Mouse (Mus musculus): ENCODE measurements around the gene Ccdc91.
A peak's percentile ranks its signal among the peaks of the same experiment; 100 is the strongest.

Gene Ccdc91

DNA sequence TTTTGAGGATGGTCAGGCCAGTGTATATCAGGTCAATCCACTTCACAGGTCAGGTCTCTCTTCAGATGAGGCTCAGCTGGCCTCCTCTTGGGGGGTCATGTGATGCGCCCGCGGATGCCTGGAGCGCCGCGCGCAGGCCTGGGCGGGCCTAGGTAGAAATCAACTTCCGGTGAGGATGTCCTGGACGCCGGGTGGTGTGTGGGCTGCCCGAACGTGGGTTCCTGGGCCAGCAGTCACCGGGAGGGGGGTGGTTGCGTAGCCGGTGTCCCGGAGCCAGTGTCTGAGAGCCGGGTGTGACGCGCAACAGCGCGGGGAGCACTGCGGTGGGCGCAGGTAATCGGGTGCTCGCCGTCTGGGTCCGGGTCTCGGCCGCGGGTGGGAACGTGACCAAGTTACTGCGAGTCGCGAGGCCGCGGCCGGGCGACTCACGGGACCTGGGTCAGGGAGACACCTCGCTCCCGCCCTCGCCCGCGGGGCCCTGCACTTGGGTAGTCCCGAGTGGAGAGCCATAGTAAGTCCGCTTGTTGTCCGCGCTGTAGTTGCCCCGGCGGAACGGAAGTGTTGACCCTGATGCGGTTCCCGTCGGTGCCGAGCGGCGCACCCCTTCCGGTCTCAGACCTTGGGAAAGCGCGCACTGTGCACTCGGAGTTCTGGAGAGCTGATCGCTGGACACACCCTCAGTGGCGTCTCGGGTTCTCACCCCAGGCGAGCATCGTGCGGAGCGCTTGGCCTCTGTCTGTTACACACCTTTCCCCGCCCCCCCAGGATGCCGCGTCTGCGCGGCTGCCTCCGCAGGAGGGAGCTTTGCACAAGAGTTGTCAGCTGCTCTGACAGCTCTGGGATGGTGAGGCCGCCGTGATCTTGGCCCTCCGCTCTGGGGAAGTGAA is at the start of gene Ccdc91:
Gene Ccdc91 (plus strand): TSS at position 102 of the 887 bp plus-strand sequence.
- peak; percentile 86 to 88 for DNase-seq (ENCODE audit: low spot score in 2 of 2)

DNA sequence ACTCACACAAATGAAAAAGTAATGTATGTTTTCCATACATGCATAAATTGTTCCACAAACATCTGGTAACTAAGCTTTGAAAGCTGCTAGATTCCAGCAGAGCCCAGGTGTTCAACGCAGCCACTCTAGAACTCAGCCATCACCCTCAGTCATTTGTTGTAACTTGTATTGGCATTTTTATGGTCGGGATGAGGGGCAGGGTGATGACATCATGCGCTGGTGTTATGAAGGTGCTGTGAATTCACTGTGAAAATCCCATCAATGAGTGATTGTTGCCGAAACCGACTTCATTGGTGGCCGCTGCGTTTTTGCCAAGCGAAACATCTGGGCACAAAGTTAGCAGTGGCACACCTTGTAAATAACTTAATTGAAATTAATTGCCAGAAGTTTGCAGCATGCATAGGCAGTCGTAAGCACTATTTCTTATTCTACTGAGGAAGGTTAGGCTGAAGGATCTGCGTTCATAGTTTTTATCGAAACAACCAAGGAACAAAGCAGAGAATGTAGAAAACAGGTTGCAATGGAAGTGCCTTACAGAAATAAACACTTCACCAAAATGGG is 48.6 kb upstream of the Ccdc91 start:
- DNase-seq (ENCODE audit: low spot score in 2 of 2), result no peak

DNA sequence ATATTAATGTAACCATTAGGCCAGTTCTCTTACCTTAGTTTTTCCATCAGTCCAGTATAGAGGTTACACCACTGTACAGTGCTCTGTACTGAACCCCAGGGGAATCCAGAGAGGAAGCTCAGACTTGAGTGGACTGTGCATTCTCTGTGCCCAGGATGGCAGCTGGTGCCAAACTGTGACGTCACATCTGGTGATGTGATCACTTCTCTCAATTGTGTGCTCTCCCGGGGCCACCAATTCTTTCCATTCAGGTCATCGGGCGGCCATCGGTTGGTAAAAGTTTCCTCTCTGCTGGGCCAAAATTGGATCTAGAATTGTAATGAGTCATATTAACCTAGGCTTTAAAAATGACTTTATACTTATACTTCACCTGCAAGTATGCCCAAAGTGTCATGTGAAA is 19.9 kb upstream of the Ccdc91 start:
- DNase-seq (ENCODE audit: low spot score in 2 of 2), result no peak

DNA sequence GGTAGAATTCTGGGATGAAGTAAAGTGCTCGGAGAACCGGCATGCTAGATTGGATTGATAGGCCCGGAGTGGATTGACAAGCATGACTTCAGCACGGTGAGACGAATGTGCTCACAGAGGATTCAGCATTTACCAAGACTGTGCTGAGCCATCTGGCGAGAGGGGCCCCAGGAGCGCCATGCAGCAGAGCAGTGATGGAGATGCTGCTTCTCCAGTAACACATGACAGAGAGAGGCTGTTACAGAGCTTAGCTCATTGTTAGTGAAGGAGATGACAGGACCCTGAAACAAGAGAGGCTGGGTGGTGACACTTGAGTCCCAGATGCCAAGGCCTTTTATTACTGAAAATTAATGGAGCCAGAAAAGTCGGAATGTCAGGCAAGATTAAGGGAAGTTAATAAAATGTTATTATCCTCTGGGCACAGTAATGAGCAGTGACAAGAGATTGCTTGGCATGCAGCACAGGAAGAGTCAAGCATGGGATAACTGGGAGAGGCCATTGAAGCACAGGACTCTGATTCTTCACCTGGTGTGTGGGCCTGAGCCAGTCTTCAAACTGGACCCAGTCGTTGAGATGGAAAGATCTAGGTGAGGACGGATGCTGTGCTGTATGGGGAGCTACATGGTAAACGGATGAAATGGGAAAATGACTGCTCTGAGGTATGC is 16.9 kb upstream of the Ccdc91 start:
- no peak for DNase-seq (ENCODE audit: low spot score in 2 of 2)

DNA sequence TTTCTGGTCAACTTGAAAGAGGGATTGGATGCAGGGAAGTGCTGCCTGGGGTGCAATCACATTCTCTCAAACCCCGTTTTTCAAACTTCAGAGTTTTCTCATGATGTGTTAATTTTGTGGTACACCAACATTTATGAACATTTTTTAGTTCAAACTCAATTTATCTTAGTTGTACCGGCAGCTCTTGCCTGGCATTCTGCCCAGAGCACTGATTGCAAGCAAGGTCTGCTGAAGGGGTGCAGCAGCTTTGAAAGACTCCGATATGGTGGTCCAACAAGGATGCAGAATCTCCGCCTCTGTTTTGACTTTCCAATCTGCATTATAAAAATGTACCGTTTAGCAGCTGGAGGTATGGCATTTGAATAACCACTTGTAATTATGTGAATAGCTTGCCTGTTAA is 5.6 kb upstream of the Ccdc91 start:
- no peak for DNase-seq (ENCODE audit: low spot score in 2 of 2)

DNA sequence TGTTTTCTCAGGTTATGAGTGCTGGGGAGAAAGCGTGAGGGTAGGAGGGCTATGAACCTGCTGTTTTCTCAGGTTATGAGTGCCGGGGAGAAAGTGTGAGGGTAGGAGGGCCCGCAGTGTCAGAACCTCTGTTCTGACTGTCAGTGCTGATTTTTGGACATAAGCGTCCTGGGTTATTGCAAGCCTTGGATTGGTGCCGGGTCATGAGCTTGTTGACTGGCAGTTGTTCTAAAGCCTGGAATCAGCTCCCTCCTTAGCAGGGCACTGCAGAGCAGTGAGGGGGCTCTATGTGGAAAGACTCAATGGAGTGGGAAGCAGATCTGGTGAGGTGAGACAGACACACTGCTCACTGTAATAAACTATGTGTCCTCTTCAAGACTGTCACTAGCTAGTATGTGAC is 5.5 kb downstream of the Ccdc91 start:
- DNase-seq (ENCODE audit: low spot score in 2 of 2), result no peak

DNA sequence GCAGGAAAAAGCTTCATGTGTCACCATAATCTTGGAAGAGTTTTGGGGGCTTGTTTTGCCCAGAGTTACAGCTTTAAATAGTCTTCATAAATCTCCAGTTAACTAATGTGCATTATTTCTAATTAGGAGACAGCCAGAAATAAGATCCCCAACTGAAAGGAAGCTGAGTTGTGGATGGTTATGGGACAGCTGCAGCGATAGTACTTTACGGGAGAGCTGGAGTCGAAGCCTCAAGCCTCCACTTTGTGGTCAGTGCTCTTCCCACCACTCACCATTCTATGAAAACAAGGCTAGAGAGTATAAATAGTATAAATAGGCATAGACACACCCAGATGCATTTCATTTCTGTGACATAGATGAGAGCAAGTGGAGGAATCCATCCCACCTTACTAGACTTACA is 14.5 kb downstream of the Ccdc91 start:
- no peak for DNase-seq (ENCODE audit: low spot score in 2 of 2)

DNA sequence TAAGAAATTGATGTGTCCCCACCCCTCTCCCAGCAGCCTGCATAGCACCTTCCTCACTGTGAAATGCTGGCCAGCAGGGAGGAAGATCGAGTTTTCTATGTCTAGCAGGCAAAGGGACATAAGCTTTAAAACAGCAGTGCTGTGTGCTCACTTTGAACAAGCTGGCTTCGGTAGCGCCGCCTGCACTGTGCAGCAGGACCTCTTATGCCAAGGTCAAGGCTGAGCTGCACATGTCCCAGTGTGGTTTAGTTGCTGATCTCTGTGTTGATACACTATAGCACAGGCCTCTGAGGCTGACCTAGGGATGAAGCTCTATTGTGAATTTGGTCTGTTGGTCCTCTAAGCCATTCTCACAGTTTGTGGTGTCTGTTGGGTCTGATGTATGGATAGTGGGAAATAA is 16.9 kb downstream of the Ccdc91 start:
- DNase-seq (ENCODE audit: low spot score in 2 of 2), result no peak

DNA sequence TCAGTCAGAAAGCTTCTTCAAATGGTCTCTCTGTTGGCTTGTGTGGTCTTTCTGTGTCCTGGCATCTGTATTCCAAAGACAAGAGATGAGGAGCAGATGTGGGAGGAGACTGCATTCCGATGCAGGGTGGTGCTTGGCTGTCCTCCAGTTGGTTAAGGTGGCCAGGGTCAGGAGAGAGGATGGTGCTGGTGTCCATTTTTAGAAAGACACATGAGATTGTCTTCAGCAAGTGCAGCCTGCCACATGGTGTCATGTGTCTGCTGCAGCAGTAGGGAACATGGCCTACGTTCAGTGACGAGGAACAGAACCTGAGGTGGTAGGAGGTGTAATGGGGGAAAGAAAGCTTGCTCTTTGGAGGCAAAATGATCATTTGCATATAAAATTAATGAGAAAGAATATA is 25.8 kb downstream of the Ccdc91 start:
- DNase-seq (ENCODE audit: low spot score in 2 of 2), result no peak

DNA sequence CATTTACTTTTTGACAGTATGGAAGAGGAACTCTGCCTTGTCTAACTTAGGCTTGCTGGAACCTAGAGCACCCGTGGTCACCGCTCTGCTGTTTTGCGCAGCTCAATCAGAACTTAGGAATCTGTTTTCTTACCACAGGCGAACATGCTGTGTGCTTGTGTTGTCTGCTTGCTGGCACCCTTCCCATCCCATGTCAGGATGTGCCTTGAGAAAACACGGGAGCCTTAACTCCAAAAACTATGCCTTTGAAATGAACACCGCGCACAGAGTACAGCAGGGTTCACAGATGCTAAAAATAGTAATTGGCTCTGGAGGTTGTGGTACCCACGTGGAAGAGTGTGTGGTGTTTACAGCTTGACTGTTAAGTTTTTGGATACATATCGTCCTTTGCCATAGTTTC is 30.4 kb downstream of the Ccdc91 start:
- DNase-seq (ENCODE audit: low spot score in 2 of 2), result no peak

DNA sequence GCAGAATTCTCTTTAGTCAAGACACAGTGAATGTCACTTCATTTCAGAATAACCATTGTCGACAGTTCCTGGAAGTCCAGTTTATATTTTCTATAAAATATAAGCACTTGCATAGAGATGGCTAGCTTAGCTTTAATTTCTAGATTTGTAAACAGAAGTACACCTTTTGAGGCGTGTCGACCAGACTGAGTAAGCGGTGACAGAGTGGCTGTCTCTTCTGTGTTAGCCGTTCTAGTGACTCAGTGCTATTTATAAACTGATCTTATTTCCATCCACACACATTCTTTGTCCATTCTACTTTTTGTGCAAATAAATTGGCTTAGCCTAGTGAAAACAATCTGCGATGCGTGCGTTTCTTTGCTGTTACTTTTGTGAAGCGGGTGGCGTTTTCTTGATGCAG is 30.9 kb downstream of the Ccdc91 start:
- peak in 1 of 2 experiments; percentile 12 for DNase-seq (ENCODE audit: low spot score in 2 of 2)

DNA sequence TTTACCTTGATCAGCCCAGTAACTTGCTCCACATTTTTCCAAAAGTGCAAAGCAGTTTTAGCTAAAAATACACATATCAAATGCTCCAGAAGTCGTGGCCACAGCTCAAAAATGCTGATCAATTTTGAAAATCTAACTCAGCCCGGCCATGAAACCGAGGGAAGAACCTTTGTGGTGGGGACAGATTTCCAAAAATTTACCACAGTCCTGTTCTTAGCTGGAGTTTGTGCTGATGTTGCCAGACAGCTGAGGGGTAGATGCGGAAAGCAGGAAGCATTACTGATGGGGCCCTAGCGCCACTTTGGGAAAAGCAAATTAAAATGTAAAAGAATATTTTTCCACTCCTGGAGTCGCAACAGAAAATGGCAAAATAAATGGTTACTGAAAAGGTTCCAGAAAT is 31.6 kb downstream of the Ccdc91 start:
- DNase-seq (ENCODE audit: low spot score in 2 of 2), result no peak

DNA sequence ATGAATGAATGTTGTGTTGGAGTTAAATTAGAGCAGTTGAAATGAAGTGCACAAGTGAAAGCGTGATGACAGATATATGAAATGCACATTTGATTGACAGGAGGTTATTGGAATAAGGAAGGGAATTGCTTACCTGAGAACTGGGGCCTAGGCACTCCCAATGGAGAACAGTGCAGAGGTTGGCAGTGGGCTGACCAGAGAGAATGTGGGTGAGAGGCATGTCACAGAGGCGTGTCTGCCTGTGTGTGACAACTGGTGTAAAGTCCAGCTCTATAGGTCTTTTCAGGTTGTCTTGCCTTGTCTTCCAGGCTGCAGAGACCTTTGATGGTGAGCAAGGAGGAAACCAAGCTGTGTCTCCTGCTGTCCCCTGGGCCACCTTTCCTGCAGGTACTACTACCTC is 34.9 kb downstream of the Ccdc91 start:
- no peak for DNase-seq (ENCODE audit: low spot score in 2 of 2)

DNA sequence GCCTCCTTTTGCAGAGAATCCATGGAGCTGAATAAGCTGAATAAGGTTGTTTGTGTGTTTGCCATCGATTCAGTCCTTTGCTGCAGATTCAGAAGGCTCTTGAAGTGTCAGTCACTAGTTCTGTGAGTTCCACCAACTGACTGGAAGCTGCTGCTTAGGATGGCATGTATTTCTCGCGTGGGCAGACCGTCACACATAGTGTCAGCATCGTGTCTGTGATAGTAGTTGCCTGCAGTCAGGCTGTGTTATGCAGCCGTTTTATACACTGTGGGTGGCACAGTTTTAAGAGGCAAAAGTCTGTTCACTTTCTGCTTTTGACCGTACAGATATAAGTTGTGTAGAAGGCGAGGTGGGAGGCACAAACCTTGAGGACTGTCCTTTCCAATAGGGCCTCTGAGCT is 42.3 kb downstream of the Ccdc91 start:
- peak; percentile 67 to 74 for DNase-seq (ENCODE audit: low spot score in 2 of 2)

DNA sequence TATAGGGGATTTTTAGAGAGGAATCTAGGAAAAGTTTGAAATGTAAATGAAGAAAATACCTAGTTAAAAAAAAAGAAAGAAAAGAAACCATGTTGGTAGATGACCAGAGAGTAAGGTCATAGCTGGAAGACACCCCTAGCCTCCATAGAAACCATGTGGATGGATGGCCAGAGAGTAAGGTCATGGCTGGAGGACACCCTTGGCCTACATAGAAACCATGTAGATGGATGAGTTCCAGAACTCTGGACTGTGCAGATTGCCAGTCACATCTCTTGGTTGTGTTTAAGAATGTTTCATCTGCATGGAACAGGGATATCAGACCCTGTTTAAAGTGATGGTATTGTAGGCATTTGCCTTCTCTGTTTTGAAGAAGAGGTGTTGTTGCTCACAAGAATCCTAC is 49.6 kb downstream of the Ccdc91 start:
- DNase-seq (ENCODE audit: low spot score in 2 of 2), result no peak

DNA sequence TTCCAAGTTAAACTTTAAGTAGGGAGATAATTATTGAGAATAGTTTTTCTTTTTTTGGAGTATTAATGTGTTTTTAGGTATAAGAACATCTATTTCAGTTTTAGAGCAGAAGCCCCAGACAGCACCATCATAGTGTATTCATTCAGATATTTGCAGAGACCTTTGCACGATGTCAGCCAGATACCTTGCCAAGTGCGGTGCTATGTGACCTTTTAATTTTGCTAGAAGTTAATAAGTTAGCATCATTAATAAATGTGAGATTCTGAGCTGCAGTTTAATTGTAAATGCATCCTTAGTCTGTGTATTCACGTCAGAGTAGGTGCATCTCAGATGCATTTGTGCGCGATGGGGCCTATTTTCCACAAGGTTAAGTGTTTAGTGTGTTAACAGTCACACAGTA is 59.3 kb downstream of the Ccdc91 start:
- DNase-seq (ENCODE audit: low spot score in 2 of 2), result no peak

DNA sequence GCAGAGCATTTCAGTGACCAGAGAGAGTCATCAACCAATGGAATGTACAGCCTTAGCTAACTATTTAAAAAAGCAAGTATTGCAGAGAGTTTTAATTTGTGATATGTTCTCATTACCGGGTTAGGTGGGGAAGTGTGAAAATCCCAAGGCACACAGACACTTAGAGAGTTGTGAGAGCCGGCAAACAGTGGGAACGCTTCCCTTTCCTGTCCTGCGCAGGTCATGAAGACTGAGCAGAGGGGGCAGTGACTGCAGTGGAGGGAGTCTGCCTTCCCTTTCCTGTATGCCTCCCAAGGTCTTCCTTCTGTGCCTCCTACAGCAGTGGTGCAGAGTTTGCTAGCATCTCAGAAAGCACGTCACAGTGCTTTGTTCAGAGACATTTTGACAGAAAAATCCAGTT is 62.6 kb downstream of the Ccdc91 start:
- DNase-seq (ENCODE audit: low spot score in 2 of 2), result no peak

DNA sequence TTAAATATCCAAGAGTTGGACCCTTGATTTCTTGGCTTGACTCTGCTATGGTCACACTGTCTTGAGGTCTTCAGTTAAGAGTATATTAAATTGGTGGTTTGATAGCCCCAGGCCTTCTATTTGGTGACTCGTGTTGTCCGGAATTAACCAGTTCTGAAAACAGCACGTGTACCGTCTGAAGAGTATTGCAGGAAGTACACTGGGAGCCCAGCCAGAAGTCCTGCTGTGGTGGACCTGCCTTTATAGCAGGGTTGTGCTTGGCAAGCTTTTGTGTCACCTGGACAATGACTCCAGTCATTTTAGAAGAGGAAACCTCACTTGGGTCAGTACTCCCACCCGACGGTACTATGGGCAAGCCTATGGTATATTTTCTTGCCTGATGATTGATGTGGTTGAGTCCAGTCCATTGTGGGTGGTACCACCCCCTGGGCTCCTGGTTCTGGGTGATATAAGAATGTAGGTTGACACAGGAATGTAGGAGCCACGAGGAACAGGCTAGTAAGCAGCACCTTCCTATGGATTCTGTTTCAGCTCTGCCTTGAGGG is 63.5 kb downstream of the Ccdc91 start:
- no peak for DNase-seq (ENCODE audit: low spot score in 2 of 2)

DNA sequence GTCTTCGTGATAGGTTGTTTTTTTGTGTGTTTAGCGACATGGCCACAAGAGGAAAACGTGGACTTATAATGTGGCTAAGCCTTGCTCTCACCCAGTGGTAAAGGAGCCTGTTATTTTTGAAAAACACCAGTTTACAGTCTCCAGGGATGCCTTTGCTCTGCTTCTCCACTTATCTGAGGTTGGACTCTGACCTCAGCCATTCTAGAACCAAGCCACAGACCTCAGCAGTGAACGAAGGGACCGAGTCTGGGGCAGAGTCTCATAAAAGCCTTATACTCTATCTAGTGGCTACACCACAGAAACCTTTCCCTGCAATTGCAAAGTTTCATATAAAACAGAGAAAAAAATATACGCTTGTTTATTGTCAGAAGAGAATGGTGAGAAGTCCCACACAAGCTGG is 65.3 kb downstream of the Ccdc91 start:
- DNase-seq (ENCODE audit: low spot score in 2 of 2), result no peak

DNA sequence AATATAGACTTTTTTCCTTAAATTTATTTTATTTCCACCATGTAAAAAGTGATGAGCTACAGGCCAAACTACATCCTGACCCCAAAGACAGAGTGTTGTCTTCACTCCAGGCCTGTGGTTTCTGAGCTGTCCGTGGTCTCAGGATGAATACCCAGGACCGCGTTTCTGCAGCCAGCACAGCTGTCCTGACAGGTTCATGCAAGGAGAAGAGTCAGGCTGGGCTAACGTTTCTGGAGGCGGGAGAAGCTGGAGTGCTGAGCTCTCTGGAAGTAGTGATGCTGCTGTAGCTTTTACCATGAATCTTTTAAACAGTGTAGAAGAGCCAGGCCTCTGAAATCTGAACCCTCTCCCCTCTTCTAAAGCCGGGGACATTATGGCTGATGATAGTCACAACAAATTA is 80.0 kb downstream of the Ccdc91 start:
- no peak for DNase-seq (ENCODE audit: low spot score in 2 of 2)

DNA sequence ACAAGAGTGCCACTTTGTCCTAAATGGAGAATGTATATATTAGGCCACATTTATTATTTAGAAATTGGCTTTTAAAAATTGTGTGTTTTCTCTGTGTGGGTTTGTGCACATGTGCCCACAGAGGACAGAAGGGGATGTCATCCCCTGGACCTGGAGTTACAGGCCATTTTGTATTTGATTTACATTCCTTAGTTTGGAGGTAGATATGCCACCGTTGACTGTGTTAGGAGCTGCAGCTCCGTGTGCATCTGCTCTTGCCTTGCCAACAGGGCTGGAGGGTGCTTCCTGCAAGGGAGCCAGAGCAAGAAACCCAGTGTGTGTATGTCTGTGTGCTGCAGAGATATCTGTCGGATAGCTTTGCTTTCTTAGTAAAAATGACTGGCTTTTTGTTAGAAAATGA is 83.7 kb downstream of the Ccdc91 start:
- DNase-seq (ENCODE audit: low spot score in 2 of 2), result no peak

DNA sequence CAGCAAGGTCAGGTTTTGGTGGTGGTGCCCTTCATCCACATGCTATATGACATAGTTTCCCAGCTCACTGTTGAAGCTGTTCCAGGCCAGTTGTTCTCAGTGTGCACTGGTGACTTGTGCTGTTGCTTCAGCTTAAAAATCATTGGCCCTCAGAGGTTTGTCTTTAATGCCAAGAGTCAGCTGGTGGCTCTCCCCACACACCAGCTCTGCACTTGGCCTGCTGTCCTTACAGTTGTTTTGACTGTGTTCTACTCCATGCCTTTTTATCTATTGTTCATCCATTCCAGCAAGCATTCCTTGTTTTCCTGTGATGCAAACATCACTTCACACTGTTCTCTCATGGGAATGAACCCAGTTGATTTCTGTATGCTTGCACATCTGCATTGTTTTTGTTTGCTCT is 84.8 kb downstream of the Ccdc91 start:
- no peak for DNase-seq (ENCODE audit: low spot score in 2 of 2)

DNA sequence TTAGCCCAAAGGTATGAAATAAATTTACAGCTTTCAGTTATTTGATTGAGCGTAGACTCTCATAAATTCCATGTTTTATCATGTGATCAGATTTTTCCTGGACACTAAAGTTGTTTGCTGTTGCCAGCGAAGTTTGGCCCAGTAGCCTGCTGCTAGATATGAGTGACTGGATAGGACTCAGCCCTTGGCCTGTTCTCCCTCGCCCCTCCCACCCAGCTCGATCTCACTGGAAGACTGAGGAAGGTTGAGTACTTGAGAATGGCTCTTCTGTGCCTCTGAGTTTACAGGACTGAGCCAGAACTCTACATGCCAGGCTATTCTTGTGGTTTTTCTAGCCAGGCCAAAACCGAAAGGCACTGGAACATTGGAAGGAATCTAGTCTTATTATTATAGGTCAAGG is 93.6 kb downstream of the Ccdc91 start:
- no peak for DNase-seq (ENCODE audit: low spot score in 2 of 2)
